Mouse (Mus musculus) monocyte, adult 5-6 weeks (primary cell): ENCODE measurements around the gene Pum3. TPM values are rescaled to one million over a fixed set of nuclear protein-coding genes. Genes with fewer than 3 reads are reported as not detected.
A peak's percentile ranks its signal among the peaks of the same experiment; 100 is the strongest.

Experiments
- ATAC-seq: fragments of 153-309, 156-312 bp; replicated peaks from 2 replicates; pipeline ENCODE4 v1.8.0; 2017; ENCODE audit warnings: mild to moderate bottlenecking; ENCODE audit not compliant: low TSS enrichment, insufficient number of reproducible peaks, severe bottlenecking, poor library complexity, low FRiP score
- total RNA-seq: library from RNA; stranded (forward); fragments of 200-1000, 200-491, 200-594 nt; gene quantifications from 3 replicates; pipeline ENCODE4 v1.2.3, GENCODE M21; 2017

The Pum3 gene
- total RNA-seq: 68.1 to 85.3 TPM (median 72.9 TPM) in 3 replicates

GRCm38 (mm10) chr19:27429745-27430251 is at the start of gene Pum3:
Gene Pum3, minus strand, starts transcription at chr19:27429825.
- ATAC-seq: peak; percentile 96

GRCm38 (mm10) chr19:27466691-27467090 is 37.1 kb upstream of the Pum3 start:
- ATAC-seq: no peak

- ATAC-seq: no peak
These were observed 33.0 kb upstream of the Pum3 start for GRCm38 (mm10) chr19:27462656-27463055.

GRCm38 (mm10) chr19:27450458-27450857 is 20.8 kb upstream of the Pum3 start:
- ATAC-seq: no peak

GRCm38 (mm10) chr19:27447515-27447914 is 17.9 kb upstream of the Pum3 start:
- no peak for ATAC-seq

- ATAC-seq: no peak
These were observed 11.5 kb upstream of the Pum3 start for GRCm38 (mm10) chr19:27441106-27441505.

- ATAC-seq: no peak
These were observed 8.5 kb upstream of the Pum3 start for GRCm38 (mm10) chr19:27437982-27438652.

GRCm38 (mm10) chr19:27430406-27430805 is 781 bp upstream of the Pum3 start:
- no peak for ATAC-seq

- 0 out of 2 replicates have a peak, but pooled peaks have one; percentile 4 for ATAC-seq
These were observed 344 bp downstream of the Pum3 start for GRCm38 (mm10) chr19:27429281-27429680.

GRCm38 (mm10) chr19:27427865-27428264 is 1.8 kb downstream of the Pum3 start:
- no peak for ATAC-seq

GRCm38 (mm10) chr19:27426451-27426850 is 3.2 kb downstream of the Pum3 start:
- ATAC-seq: no peak

- ATAC-seq: no peak
These were observed 4.0 kb downstream of the Pum3 start for GRCm38 (mm10) chr19:27425656-27426055.

- ATAC-seq: no peak
These were observed 12.2 kb downstream of the Pum3 start for GRCm38 (mm10) chr19:27417375-27417774.

GRCm38 (mm10) chr19:27416569-27416968 is 13.1 kb downstream of the Pum3 start:
- no peak for ATAC-seq

- no peak for ATAC-seq
These were observed 18.3 kb downstream of the Pum3 start for GRCm38 (mm10) chr19:27411340-27411739.

GRCm38 (mm10) chr19:27410751-27411150 is 18.9 kb downstream of the Pum3 start:
- ATAC-seq: no peak

GRCm38 (mm10) chr19:27409782-27410181 is 19.8 kb downstream of the Pum3 start:
- no peak for ATAC-seq

GRCm38 (mm10) chr19:27409196-27409595 is 20.4 kb downstream of the Pum3 start:
- ATAC-seq: no peak

GRCm38 (mm10) chr19:27397797-27398196 is 31.8 kb downstream of the Pum3 start:
- no peak for ATAC-seq

- ATAC-seq: no peak
These were observed 32.4 kb downstream of the Pum3 start for GRCm38 (mm10) chr19:27397223-27397622.

GRCm38 (mm10) chr19:27396719-27397118 is 32.9 kb downstream of the Pum3 start:
- ATAC-seq: no peak
